Mouse (Mus musculus) monocyte, adult 5-6 weeks (primary cell): ENCODE measurements at regions not wholly inside any gene's neighbourhood (a gene's known extent, or its start where the extent isn't known, plus 50 kb on each side); places are given as distances from the start of the nearest gene placed in this dataset.

Experiments
- ATAC-seq: fragments of 153-309, 156-312 bp; replicated peaks from 2 replicates; pipeline ENCODE4 v1.8.0; 2017; ENCODE audit warnings: mild to moderate bottlenecking; ENCODE audit not compliant: low TSS enrichment, insufficient number of reproducible peaks, severe bottlenecking, poor library complexity, low FRiP score

DNA sequence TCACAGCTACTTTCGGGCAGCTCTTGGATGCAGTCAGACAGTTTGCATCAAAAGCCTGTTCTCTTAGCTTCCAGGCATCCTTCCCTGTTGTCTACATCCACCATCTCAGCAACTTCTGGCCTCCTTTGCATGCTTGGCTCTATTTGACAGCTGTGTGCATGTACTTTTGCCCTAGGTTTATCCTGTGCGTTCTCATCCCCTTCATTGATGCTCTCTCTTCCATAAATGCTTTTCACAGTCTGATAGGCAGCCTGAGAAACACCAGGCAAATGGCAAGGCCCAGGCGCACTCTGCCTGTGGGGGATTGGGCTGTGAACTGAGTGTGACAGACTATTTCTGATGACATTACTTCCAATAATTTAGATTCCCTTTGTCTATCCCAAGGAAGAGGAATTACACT, 364.9 kb upstream of the Dcn start:
- no peak for ATAC-seq

DNA sequence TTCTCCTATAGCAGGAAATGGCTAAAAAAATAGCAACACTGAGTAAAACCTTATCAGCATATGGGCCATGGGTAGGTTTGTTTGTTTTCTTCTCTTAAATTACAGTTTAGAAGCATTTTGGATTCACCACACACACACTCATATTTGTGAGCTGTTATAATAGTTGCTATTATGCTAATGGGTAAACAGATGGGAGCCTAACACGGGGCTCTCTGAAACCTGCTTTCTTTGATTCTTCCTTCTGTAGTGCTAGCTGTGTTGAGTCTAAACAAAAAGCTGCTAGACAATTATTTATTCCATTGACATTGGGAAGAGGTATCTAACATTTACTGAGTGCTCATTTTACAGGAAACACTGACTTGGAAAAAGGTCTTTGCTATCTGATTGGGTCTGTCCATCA, 356.7 kb upstream of the Dcn start:
- ATAC-seq, result no peak

DNA sequence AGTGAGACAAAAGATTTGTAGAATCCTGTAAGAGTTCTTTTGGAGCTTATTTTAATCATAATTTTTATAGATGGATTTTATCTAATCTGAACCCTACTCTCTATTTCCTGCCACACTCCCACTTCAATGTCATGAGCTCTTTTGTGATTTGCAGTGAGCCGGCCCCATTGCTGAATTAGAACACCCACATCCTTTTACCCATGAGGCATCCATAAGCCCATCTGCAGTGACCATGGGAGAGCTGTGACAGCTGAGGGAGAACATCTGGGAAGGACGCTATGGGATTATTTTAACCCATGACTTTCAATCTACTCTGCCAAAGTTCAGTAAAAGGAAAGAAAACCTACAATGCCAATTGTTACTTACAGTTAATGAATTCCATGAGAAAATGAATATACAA, 337.8 kb upstream of the Dcn start:
- no peak for ATAC-seq

DNA sequence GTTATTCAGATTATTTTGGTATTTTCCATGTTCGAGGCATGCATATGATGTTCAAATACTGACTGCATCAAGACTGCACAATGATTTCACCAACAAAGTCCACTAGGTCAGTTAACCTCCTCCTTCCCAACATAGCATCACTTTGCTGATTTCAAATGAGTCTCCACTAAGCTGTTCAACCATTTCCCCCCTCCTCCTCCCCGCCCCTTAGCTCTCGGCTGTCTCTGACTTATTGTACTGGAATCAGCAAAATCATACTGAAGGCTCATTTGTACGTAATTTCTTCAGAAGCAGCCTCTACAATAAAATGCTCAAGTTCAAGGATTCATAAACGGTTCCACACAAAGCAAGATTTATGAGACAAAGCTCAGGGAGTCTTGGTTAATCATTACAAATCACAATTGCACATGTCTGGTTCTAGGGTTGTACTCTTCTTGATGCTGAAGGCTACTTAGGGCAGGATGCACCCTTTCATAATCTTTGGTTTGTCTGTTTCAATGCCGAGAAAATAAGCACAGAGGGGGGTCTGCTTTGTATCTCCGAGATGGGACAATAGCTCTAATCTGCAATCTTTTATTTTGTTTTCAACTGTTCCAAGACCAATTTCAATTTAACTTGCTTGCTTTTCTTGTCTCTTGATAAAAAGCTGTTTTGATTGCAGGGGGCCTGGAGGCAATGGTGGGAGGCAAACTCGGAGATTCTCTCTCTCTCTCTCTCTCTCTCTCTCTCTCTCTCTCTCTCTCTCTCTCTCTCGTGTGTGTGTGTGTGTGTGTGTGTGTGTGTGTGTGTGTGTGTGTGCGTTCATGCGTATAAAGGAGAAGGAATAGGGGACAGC, 320.6 kb upstream of the Dcn start:
- no peak for ATAC-seq

DNA sequence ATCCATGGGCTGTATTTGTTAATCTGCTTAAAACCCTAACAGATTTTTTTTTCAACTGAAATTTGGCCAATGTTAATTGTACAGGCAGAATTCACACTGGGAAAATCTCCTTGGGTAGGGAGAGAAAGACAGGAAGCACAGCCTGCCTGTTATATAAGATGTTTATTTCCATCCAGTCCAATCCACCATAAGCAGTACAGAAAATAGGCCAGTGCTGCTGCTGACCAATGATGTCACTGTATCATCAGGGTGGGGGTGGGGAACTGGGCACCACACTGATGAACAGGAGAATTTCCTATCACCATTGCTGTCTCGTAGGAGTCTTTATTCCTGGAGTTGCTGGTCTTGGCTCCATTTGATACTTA, 320.0 kb upstream of the Dcn start:
- no peak for ATAC-seq

DNA sequence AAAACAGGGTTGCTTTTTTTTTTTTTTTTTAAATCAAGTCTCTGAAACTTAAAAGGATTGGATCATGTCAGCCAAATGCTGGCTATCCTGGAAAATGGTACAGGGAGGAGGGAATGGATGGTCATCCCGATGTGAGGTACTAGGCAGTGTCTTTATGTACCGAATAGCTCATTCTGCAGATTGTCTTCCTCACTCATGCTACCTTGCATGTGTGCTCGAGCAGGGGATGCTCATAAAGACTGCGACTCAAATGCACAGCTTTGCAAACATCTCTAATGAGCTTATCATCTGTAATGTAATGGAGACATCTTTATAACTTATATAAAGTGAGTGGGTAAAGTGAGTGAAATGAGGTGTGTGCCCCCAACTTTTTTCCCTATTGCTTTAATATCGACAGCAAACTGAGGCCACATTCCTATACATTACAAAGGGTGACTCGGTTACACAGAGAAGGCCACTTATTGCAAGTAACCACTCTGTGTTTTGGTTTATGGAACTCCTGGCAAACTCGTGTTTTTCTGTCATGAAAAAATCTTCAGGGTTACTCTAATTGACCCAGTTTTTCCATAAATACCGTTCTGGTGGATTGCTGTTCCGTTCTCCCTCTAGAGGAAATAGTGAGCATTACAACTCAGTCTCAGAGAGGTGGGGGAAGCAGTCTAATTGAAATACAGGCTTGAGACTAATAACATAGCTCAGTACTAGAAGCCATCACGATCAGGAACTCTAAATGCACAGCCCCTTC, 319.4 kb upstream of the Dcn start:
- ATAC-seq, result no peak; the same call in 1 of the 2 replicates

DNA sequence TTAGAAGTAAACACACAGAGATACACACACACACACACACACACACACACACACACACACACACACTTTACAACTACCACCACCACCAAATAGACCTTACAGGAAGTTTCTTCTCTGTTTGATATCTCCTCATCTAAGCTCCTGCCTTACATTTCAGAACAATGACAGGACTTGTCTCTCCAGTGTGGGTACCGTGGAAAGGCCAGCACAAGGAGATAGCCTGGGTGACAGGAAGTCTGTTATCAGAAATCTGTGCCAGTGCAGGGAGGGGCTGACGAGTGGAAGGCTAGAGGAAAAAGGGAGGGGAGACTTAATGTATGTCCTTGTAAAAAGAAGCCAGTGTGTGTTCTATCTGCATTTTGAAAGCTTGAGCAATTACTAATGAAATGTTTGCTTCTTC, 318.5 kb upstream of the Dcn start:
- no peak for ATAC-seq

DNA sequence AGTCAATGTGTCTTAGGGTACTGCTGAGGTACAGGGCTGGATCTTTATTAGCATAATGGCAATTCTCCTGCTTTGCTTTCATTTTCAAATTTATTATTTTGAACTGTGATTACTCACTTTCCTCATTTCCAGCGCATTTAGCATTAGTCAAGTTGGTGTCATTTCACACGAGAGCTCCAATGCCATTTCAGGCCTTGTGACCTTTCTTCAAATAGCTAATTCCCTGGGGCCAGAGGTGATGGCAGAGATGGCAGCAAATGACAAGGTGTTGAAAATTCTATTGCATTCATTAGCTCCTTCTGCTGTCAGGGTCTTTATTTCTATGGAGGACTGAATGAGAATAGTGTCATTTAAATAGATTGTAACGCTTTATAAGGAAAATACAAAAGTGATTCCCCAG, 300.9 kb upstream of the Dcn start:
- ATAC-seq, result no peak

DNA sequence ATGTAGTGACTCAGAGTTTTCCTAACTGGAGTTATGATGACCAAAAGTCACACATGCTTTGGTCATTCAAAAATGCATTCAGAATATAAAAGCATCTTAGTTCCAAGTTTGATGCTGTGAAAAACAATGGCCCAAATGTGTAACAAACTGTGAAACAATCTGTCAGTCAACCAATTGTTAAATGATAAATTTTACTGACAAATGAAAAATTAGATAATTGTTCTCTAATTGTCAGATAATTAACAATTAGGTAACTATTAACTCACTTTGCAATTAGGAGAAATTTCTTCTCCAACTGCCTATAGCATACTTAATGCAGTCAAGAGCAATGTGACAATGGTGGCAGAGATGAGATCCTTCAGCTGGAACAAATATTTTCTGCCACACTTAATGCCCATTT, 289.7 kb upstream of the Dcn start:
- ATAC-seq, result no peak

DNA sequence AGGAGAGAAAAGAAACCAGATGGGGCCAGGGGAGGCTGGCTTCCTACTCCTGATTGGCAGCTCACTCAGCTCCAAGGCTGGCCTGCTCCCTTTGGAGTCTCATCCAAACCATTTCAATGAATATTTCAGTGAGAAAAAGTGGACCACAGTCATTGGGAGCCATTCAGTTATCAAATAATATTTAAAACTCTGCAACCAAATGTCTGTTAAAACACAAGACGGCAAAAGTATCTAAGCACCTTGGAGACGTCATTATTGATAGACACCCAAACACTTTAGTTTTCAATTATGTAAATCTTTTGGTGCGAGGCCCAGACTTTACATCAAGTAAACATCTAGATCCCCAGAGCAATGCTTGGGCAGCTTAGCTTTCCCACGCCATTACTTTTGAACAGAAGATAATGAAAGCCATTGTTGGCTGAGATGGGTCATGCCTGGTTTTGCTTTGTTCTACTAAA, 268.1 kb upstream of the Dcn start:
- no peak for ATAC-seq

DNA sequence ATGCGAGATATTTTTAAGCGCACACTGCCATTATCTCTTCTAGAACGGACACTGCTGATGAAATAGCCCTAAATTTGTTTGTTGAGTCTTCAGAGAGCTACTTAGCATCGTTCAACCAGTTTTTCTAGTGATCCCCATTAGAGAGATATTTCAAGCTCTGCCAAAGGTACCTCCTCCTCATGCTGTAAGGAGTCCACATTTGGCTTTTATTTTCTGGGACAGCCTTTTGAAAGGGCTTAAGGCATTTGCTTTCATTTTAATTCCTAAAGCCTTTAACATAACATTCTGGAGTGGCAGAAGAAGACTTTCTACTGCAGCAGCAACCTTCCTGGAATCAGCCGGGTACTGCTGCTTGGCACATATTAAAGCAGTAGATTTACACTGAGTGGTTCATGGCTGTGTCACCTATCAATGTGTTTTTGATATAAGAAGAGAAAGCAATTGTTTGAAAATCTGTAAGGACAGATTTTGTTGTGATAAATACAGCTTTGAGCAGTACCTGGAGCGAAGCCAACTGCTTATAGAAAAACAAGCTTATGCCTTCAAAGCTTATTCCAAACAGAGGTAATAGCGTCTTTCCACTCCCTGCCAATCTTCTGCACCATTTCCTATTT, 267.5 kb upstream of the Dcn start:
- ATAC-seq, result no peak

DNA sequence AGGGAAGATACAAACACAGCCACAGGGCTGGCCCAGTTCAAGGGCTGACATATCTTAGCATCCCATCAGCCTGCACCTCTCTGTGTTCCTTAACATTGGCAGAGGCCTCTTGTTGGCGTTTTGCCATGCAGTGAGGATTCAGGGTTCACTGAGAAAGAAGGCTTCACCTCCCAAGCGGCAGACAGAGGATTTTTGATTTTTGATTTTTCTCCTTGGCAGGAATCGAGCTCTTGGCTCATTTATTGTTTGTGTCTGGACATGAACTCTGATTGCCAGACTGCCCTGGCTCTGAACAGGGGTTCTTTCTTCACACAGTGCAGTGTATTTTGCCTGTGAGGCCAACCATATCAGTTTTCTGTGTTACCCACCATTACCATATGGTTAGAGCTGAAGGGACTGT, 259.9 kb upstream of the Dcn start:
- ATAC-seq, result no peak

DNA sequence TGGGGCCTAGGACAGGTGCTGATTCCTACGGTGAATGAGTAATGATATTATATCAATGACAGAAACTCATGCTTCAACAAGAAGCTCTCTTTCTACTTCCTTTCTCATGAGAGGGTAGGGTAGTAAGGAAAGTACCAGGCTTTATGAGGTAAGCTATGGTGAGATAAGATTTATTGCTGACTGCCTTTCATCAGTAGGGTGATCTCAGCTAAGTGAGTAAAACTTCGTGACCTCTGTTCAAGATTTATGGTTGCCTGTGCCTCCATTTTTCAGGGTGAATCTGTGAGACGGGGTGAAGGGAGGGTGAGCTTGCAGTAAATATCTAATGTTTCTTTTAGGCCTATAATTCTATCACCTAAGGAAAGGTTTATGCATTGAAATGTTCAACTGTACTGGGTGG, 259.0 kb upstream of the Dcn start:
- no peak for ATAC-seq

DNA sequence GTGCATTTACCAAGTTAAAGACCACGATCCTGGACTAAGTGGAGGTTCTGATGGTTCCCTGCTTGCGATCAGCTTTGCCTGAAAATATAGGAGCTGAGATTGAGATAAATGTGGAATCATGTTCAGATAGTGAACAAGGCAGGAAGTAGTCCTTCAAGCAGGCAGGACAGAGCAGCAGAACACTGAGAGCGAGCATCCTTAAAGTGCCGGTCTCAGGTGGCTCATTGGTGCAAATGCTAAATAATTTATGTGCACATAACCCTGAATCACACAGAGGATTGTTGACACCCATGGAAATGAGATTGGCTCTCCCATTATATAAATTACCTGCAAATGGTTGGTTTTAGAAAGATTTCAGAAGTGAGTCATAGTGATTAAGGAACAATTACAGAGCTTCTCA, 243.8 kb upstream of the Dcn start:
- ATAC-seq, result no peak

DNA sequence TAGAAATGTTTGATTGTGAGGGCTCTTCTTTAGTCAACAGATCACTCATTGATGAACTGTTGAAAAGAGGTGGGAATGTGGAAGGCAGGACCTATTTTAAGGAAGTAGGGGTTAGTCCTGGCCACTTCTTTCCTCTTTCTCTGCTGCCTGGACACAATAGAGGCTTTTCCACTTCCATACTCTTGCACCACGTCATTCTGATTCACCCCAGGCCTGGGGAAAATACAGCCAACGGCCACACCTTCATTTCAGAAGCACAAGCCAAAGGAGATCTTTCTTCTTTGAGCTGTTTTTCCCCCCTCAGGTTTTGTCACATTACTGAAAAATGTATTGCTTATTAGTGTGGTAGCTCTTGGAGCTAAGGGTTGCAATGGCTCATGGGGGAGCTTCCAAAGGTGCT, 237.9 kb upstream of the Dcn start:
- ATAC-seq, result no peak

DNA sequence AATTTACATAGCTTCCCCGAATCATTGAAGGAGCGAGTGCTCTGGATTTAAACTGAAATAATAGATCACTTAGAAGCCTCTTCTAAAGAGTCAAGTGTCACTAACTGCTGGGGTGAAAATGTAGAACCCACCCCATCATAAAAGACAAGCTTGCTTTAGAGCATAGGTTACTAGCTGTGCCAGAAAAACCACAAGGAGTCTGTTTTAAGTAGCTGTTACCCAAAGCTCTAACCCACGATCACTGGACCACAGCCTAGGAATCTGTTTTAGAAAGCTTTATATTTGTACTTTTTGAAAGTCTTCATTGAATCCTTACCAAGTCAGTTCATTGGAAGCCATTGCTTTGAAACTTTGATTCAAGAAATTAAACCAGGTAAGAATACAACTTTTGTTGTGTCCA, 233.7 kb upstream of the Dcn start:
- no peak for ATAC-seq

DNA sequence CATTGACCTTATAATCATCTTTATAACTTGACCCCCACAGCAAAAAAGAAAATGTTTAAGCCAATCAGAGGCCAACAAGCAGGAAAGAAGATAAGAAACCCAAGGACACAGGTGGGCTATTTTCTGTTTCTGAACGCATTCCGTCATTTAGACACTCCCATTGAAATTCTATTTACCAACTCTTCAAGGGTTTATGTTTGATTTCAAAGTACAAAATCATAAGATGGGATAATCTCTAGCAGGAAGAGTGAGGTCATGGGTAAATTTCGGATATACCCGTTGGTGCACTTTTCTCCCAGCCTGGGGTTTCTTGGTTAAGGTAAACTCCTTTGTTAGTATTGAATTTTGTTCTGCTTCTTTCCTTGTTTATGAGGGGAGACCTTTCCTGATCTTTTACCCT, 230.9 kb upstream of the Dcn start:
- no peak for ATAC-seq

DNA sequence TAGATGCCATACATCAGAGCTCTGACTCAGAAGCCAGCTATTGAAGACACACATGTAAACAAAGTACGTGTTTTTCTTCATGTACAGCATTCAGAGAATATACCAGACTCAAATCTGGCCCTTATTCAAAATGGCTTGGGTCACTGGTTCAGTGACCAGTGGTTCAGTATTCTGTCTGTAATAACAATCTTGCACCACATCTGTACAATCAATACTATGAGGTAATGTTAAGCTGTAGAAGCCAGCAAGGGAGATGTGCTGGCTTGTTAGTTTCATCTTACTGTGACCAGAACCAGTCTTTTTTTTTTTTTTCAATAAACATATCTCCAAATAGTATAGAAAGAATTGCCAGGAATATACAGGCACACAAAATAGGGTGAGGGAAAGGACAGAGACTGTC, 229.6 kb upstream of the Dcn start:
- no peak for ATAC-seq

DNA sequence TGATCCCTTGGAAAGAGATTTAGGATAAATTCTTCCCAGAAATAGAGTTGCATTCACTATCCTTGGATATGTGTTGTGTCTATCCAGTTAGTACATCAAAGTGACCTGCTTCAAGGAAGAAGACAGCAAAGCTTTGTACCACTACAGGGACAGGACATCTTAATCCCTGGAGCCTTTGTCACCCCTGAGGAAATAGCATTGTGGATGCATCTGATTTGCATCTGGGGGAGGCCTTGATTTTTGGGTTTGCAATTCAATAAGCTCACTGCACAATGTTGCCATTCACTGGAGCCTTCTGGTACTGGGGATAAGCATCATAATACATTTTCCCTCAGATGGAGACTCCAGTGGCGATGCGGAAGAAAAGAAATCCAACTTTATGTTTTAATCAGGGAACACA, 229.2 kb upstream of the Dcn start:
- no peak for ATAC-seq

DNA sequence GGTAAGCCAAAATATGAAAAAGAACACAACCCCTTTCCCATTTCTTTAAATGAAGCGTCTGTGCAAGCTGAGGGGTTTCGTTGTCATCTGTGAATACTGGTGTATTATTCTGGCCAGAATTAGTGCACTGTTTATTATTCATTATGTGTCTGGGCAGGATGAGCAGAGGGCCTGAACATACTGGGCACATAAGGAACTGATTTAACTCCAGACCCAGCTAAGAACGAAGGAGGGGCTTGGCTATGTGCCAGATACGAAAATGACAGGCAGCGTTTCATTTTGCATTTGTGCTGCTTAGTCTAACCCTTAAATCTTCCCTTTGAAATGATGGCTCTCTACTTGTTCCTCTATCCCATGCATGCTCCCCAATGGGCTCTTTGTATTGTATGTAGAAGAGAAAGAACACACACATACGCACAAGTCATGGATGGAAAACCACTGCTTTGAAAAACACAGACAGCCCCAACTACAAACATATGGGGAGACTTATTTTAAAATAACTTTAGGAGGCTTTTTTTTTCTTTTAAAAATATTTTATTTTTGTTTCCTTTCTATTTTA, 213.4 kb upstream of the Dcn start:
- ATAC-seq, result no peak
